14 mouse cellular contexts compared by ENCODE assay signal in genomic region chr11:4146381-4146780, GRCm38 (mm10).
"Had no signal": no experiment of that assay in that cellular context is flagged by ENCODE, and none has a peak within 500 bp of the region (broad histone marks: within the 10 kb centered on the region; RNA-seq: fewer than 3 reads in every experiment).

No protein-coding gene starts in this region.

- H3K27me3 ChIP-seq: liver, embryonic 13.5 days; lung, embryonic 15.5 days; midbrain, embryonic 13.5 days; neural tube, embryonic 12.5 days had no signal

- ATAC-seq: liver, postnatal 0 days; midbrain, embryonic 13.5 days had no signal

- H3K4me3 ChIP-seq: left cerebral cortex, adult 2 months; liver, embryonic 13.5 days; lung, embryonic 15.5 days; midbrain, embryonic 13.5 days; neural tube, embryonic 12.5 days had no signal

- H3K27ac ChIP-seq: left cerebral cortex, adult 2 months; liver, embryonic 13.5 days; lung, embryonic 15.5 days; macrophage; midbrain, embryonic 13.5 days; neural tube, embryonic 12.5 days had no signal

- H3K4me2 ChIP-seq: liver, embryonic 13.5 days; lung, embryonic 15.5 days; midbrain, embryonic 13.5 days; neural tube, embryonic 12.5 days had no signal

- H3K4me1 ChIP-seq: liver, embryonic 13.5 days; midbrain, embryonic 13.5 days; neural tube, embryonic 12.5 days had no signal

- H3K9ac ChIP-seq: liver, embryonic 13.5 days; liver, postnatal 0 days; lung, embryonic 15.5 days; midbrain, embryonic 13.5 days; neural tube, embryonic 12.5 days had no signal

- DNase-seq: kidney, adult 8-10 months; liver; liver, embryonic 13.5 days; liver, postnatal 0 days; lung, postnatal 14 days; right cerebral cortex, postnatal 4 days; spleen, adult 18-20 months; thymus, adult 18-20 months; thymus, postnatal 14 days had no signal

- H3K9me3 ChIP-seq: liver, embryonic 13.5 days; lung, embryonic 15.5 days; midbrain, embryonic 13.5 days; neural tube, embryonic 12.5 days had no signal
